Mouse (Mus musculus) liver, embryonic 14.5 days (tissue): ENCODE measurements around the gene Atg7. TPM values are rescaled to one million over a fixed set of nuclear protein-coding genes. Genes with fewer than 3 reads are reported as not detected.

ENCODE experiments used
- ATAC-seq: fragments of 200-750 bp; cut with Nextera tagmentation; 2 replicates; pipeline ENCODE4 v1.8.0; 2017; ENCODE audit warnings: moderate number of reproducible peaks, mild to moderate bottlenecking, moderate library complexity; ENCODE audit not compliant: insufficient read depth
- DNase-seq, 3 experiments: peaks; one replicate each; pipeline ENCODE4 v3.0.0-alpha.2; 2012 to 2013; ENCODE audit warnings: low read depth in 3 of 3, low spot score in 3 of 3
- H3K27ac ChIP-seq: fragments of 300-500 bp; sonication (generic); 2 replicates; pipeline ENCODE4 v1.5.1; 2014; ENCODE audit warnings: moderate library complexity, mild to moderate bottlenecking, control low read depth, inconsistent platforms
- H3K27me3 ChIP-seq: fragments of 300-500 bp; sonication (generic); 2 replicates; pipeline ENCODE4 v1.6.1; 2014; ENCODE audit warnings: mild to moderate bottlenecking, low read length, moderate library complexity; ENCODE audit not compliant: control insufficient read depth, insufficient read depth
- H3K36me3 ChIP-seq: fragments of 300-500 bp; sonication (generic); replicated peaks from 2 replicates; pipeline ENCODE4 v1.6.1; 2014; ENCODE audit warnings: low read depth; ENCODE audit not compliant: control insufficient read depth, insufficient read depth
- H3K4me1 ChIP-seq, 2 experiments: fragments of 200-500 bp in 1 of 2; fragments of 300-500 bp in 1 of 2; sonication (generic) in 1 of 2; replicated peaks; 2 replicates each; pipeline ENCODE4 v1.6.1; 2012 to 2014; ENCODE audit warnings: antibody characterized with exemption in 1 of 2, inconsistent platforms in 1 of 2, low read length in 1 of 2; ENCODE audit not compliant: control insufficient read depth in 2 of 2, insufficient read depth in 2 of 2
- H3K4me2 ChIP-seq: fragments of 300-500 bp; sonication (generic); 2 replicates; pipeline ENCODE4 v1.6.1; 2014; ENCODE audit warnings: low read depth, mild to moderate bottlenecking, control low read depth, moderate library complexity
- H3K4me3 ChIP-seq, 2 experiments: fragments of 200-500 bp in 1 of 2; fragments of 300-500 bp in 1 of 2; sonication (generic) in 1 of 2; 2 replicates each; pipeline ENCODE4 v1.5.1; 2012 to 2014; ENCODE audit warnings: low read depth in 2 of 2, low read length in 2 of 2, mild to moderate bottlenecking in 2 of 2, control low read depth in 1 of 2, inconsistent platforms in 1 of 2, moderate library complexity in 1 of 2; ENCODE audit not compliant: insufficient read depth in 1 of 2
- H3K9ac ChIP-seq: fragments of 300-500 bp; sonication (generic); replicated peaks from 2 replicates; pipeline ENCODE4 v1.6.1; 2014; ENCODE audit warnings: mild to moderate bottlenecking, control low read depth, moderate library complexity
- H3K9me3 ChIP-seq: fragments of 300-500 bp; sonication (generic); 2 replicates; pipeline ENCODE4 v1.6.1; 2016; ENCODE audit warnings: low read length, mixed read lengths; ENCODE audit not compliant: control insufficient read depth
- CTCF ChIP-seq: IDR thresholded peaks from 2 replicates; pipeline ENCODE4 v1.5.1; 2016; ENCODE audit warnings: antibody characterized with exemption, low read depth, control low read depth
- EP300 ChIP-seq: IDR thresholded peaks from 2 replicates; pipeline ENCODE4 v1.6.1; 2016; ENCODE audit warnings: antibody characterized with exemption, low read depth
- WGBS: fragments of 180-500 bp; shearing (Covaris S2); extraction: QIAGEN DNeasy Blood & Tissue Kit; methylation state at CpG from one replicate; pipeline ENCODE4 v1.1.7; 2014; ENCODE audit not compliant: insufficient replicate concordance; 5-methylcytosine and 5-hydroxymethylcytosine counted together
- polyA plus RNA-seq, 2 experiments: library from polyadenylated mRNA; depleted of rRNA in 1 of 2; stranded (reverse) in 1 of 2; unstranded in 1 of 2; fragments of >200 nt; fragmentation: Nextera tagmentation in 1 of 2; extraction: Ambion mirVana in 1 of 2; gene quantifications; 2 replicates each; pipeline versions ENCODE4 v1.2.1 to v1.2.3; 2012 to 2014

Atg7 gene
- polyA plus RNA-seq, 2 experiments: 4.8 to 11.8 TPM

GRCm38 (mm10) chr6:114737931-114738759 is 95.2 kb downstream of the Atg7 start:
- TF ChIP-seq CTCF (no peak), EP300 (no peak)
- no peak overlapping the region for H3K4me3 ChIP-seq
- no peak for ATAC-seq

GRCm38 (mm10) chr6:114738760-114739112 is 95.8 kb downstream of the Atg7 start:
- peaks cover 4% of the 10 kb centered on the region for H3K27me3 ChIP-seq
- WGBS: 70% methylated on average over 4 of the region's 4 CpGs
- H3K9ac ChIP-seq: no peak overlapping the region
- no peaks in the 10 kb centered on the region for H3K9me3 ChIP-seq
- no peak overlapping the region for H3K27ac ChIP-seq
- TF ChIP-seq CTCF: no peak
- TF ChIP-seq EP300: no peak
- H3K36me3 ChIP-seq: no peaks in the 10 kb centered on the region
- DNase-seq (no peak), ATAC-seq (no peak)
- H3K4me3 ChIP-seq: no peak overlapping the region
- H3K4me2 ChIP-seq: no peak overlapping the region
- no peaks in the 10 kb centered on the region for H3K4me1 ChIP-seq

More at GRCm38 (mm10) chr6:114737931-114738759, 95.2 kb downstream of the Atg7 start:
- Histone ChIP-seq H3K27me3 (peaks cover 4% of the 10 kb centered on the region), H3K9me3 (no peaks in the 10 kb centered on the region), H3K36me3 (no peaks in the 10 kb centered on the region), H3K27ac (no peak overlapping the region), H3K4me1 (no peaks in the 10 kb centered on the region), H3K4me2 (no peak overlapping the region), H3K9ac (no peak overlapping the region)
- 29% methylated on average over 46 of the region's 46 CpGs for WGBS
- DNase-seq: no peak

GRCm38 (mm10) chr6:114742209-114743003 is 99.5 kb downstream of the Atg7 start:
- Histone ChIP-seq H3K27me3 (peaks cover 4% of the 10 kb centered on the region), H3K4me3 (no peak overlapping the region), H3K36me3 (no peaks in the 10 kb centered on the region), H3K9me3 (no peaks in the 10 kb centered on the region), H3K27ac (no peak overlapping the region), H3K4me1 (no peaks in the 10 kb centered on the region), H3K9ac (no peak overlapping the region), H3K4me2 (no peak overlapping the region)
- ATAC-seq: no peak
- no peak for TF ChIP-seq EP300
- TF ChIP-seq CTCF: no peak
- WGBS: 58% methylated on average over 12 of the region's 12 CpGs
- no peak for DNase-seq

- TF ChIP-seq CTCF (no peak), EP300 (no peak)
- DNase-seq: no peak
These were observed 100.2 kb downstream of the Atg7 start for GRCm38 (mm10) chr6:114743126-114743525.

GRCm38 (mm10) chr6:114743845-114744244 is 100.9 kb downstream of the Atg7 start:
- WGBS: 59% methylated on average over 2 of the region's 2 CpGs
- H3K36me3 ChIP-seq: no peaks in the 10 kb centered on the region
- ATAC-seq: no peak

More at GRCm38 (mm10) chr6:114743126-114743525, 100.2 kb downstream of the Atg7 start:
- Histone ChIP-seq H3K4me2 (no peak overlapping the region), H3K27me3 (peaks cover 4% of the 10 kb centered on the region), H3K4me3 (no peak overlapping the region), H3K36me3 (no peaks in the 10 kb centered on the region), H3K9ac (no peak overlapping the region), H3K27ac (no peak overlapping the region), H3K9me3 (no peaks in the 10 kb centered on the region), H3K4me1 (no peaks in the 10 kb centered on the region)
- WGBS: 83% methylated on average over 8 of the region's 8 CpGs
- ATAC-seq: no peak

More at GRCm38 (mm10) chr6:114743845-114744244, 100.9 kb downstream of the Atg7 start:
- H3K9me3 ChIP-seq: no peaks in the 10 kb centered on the region
- TF ChIP-seq EP300 (no peak), CTCF (no peak)
- H3K4me2 ChIP-seq: no peak overlapping the region
- H3K27ac ChIP-seq: no peak overlapping the region
- no peaks in the 10 kb centered on the region for H3K4me1 ChIP-seq
- no peak for DNase-seq
- H3K27me3 ChIP-seq: no peaks in the 10 kb centered on the region
- H3K4me3 ChIP-seq: no peak overlapping the region
- H3K9ac ChIP-seq: no peak overlapping the region
